Mouse (Mus musculus): ENCODE results near the gene Izumo1.

DNA sequence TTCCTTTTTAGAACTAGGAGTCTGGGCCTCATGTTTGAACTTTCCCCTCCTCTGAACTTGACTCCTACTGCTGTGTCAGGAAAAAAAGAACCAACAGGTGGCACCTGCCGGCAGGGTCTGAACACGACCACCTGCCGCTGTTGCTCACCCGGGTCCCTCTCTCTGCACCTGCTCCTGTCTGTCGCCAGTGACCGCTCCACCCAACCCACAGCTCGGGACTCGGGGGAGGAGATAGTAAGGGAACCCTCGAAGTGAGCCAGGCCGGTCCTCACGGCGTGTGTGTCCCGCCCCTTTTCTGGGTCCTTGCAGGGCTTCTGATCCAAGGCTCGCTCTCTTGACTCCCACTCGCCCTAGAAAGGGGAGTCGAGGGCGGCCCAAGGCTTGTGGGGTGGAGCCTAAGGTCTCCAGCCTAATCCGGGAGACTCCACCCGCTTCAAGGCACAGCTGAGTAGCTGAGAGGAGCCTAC, 18.0 kb downstream of the Izumo1 start, which contains the start of gene Mamstr:
- TF ChIP-seq CTCF (IDR thresholded peaks at IDR 0.05), result no peak
- no peak for TF ChIP-seq EP300 (IDR thresholded peaks at IDR 0.05)

Data from lung, postnatal 0 days (tissue).